7 mouse cellular contexts compared by ENCODE assay signal in genomic region chr4:134925206-134925605, GRCm38 (mm10). TPM values are rescaled to one million over a fixed set of nuclear protein-coding genes. Genes with fewer than 3 reads are reported as not detected.
A peak's percentile ranks its signal among the peaks of the same experiment; 100 is the strongest.
DNase-seq lines count a peak whose midpoint lies in the region; ATAC-seq and TF ChIP-seq lines count a peak whose summit lies in the region.

No protein-coding gene starts in this region.

- no peak for TF ChIP-seq RAD21 in MEL (IDR thresholded peaks at IDR 0.05; ENCODE audit: low read depth, low read length)

- no peak for TF ChIP-seq EP300 in MEL (IDR thresholded peaks at IDR 0.05; ENCODE audit: low read depth in 1 of 2, low read length in 2 of 2)

- no peak for TF ChIP-seq POLR2A in MEL (IDR thresholded peaks at IDR 0.05; ENCODE audit: control insufficient read depth in 1 of 2, insufficient read depth in 1 of 2, low read depth in 1 of 2, low read length in 2 of 2, poor library complexity in 1 of 2)

- H3K9ac ChIP-seq in MEL (ENCODE audit: control insufficient read depth, low read depth, low read length, poor library complexity, severe bottlenecking), result peak overlapping the region; percentile 95
- peak overlapping the region; percentile 77 for H3K9ac ChIP-seq in heart, embryonic 12.5 days

- H3K4me3 ChIP-seq in E14TG2a.4 (replicated peaks; ENCODE audit: low read length) (peak overlapping the region; percentile 94), MEL (ENCODE audit: control insufficient read depth in 1 of 2, insufficient read depth in 1 of 2, low read depth in 2 of 2, low read length in 2 of 2) (peak overlapping the region; percentile 60 to 70)
- H3K4me3 ChIP-seq in heart, embryonic 12.5 days, result peak overlapping the region; percentile 47

- no peak for TF ChIP-seq CTCF in E14TG2a.4 (conservative IDR thresholded peaks at IDR 0.05; ENCODE audit: low read length)
- TF ChIP-seq CTCF in MEL (IDR thresholded peaks at IDR 0.05 in 2 of 3, conservative IDR thresholded peaks at IDR 0.05 in 1 of 3; ENCODE audit: control insufficient read depth in 1 of 3, insufficient read depth in 1 of 3, low read depth in 2 of 3, low read length in 3 of 3, poor library complexity in 1 of 3, severe bottlenecking in 1 of 3), result no peak

- peak overlapping the region; percentile 88 for H3K4me2 ChIP-seq in heart, embryonic 12.5 days

- H3K4me1 ChIP-seq in E14TG2a.4 (replicated peaks; ENCODE audit: low read depth, low read length), result peaks cover 52% of the 10 kb centered on the region
- peaks cover 7 to 23% of the 10 kb centered on the region in 2 experiments for H3K4me1 ChIP-seq in MEL (ENCODE audit: control insufficient read depth in 1 of 2, insufficient read depth in 2 of 2, low read length in 2 of 2)
- peaks cover 22% of the 10 kb centered on the region for H3K4me1 ChIP-seq in heart, embryonic 12.5 days (replicated peaks)

- DNase-seq in MEL (ENCODE audit: low read depth, low spot score), result peak; percentile 32
- peak; percentile 38 to 72 for DNase-seq in kidney, postnatal 25 days
- DNase-seq in skeletal muscle tissue, adult 2 months (ENCODE audit: low read depth, low spot score), result peak; percentile 89
- no peak for DNase-seq in right cerebral cortex, adult 2 months (ENCODE audit: low spot score in 2 of 2)

- H3K36me3 ChIP-seq in E14TG2a.4 (ENCODE audit: insufficient read depth, low read length) (peaks cover 50% of the 10 kb centered on the region), MEL (ENCODE audit: control insufficient read depth in 1 of 2, insufficient read depth in 2 of 2, low read length in 2 of 2) (peaks cover 32 to 43% of the 10 kb centered on the region in 2 experiments)
- peaks cover 34% of the 10 kb centered on the region for H3K36me3 ChIP-seq in heart, embryonic 12.5 days

- peaks cover 30% of the 10 kb centered on the region for H3K79me2 ChIP-seq in MEL (ENCODE audit: control insufficient read depth, insufficient read depth, low read length, poor library complexity)

- WGBS in heart, embryonic 12.5 days, result 74% methylated on average over 8 of the region's 8 CpGs

- ATAC-seq in heart, embryonic 12.5 days (ENCODE audit: insufficient number of reproducible peaks, low FRiP score), result no peak
- no peak for ATAC-seq in cerebellum, adult (ENCODE audit: insufficient number of reproducible peaks, low FRiP score, low TSS enrichment)

- H3K27ac ChIP-seq in MEL (ENCODE audit: control insufficient read depth, low read depth, low read length), result peak overlapping the region; percentile 46; the same call in 1 of the 2 replicates
- H3K27ac ChIP-seq in heart, embryonic 12.5 days (ENCODE audit: poor library complexity, severe bottlenecking), result no peak overlapping the region

- H3K27me3 ChIP-seq in E14TG2a.4 (ENCODE audit: insufficient read depth, low read length) (no peaks in the 10 kb centered on the region), MEL (ENCODE audit: control insufficient read depth in 1 of 2, insufficient read depth in 2 of 2, low read length in 2 of 2) (no peaks in the 10 kb centered on the region)
- no peaks in the 10 kb centered on the region for H3K27me3 ChIP-seq in heart, embryonic 12.5 days (replicated peaks)

- H3K9me3 ChIP-seq in E14TG2a.4 (ENCODE audit: low read length) (no peaks in the 10 kb centered on the region), MEL (replicated peaks; ENCODE audit: insufficient read depth, low read length) (no peaks in the 10 kb centered on the region)
- H3K9me3 ChIP-seq in heart, embryonic 12.5 days (replicated peaks), result no peaks in the 10 kb centered on the region

TF ChIP-seq in MEL, 35 proteins besides CTCF, POLR2A, EP300 and RAD21:
- no peak for TF ChIP-seq MAZ (IDR thresholded peaks at IDR 0.05; ENCODE audit: low read depth, low read length)
- TF ChIP-seq CHD1 (IDR thresholded peaks at IDR 0.05; ENCODE audit: low read depth, low read length), result 0 out of 2 replicates have a peak, but pooled peaks have one; percentile 26

RNA-seq across cellular contexts. Expression of gene Rsrp1, which starts 1.8 kb away (rescaled TPM):
- total RNA-seq in MEL (2012; rRNA removed), result 58.1 and 59.5 TPM in 2 replicates
- polyA plus RNA-seq in MEL (2012; ENCODE audit: insufficient read depth in 1 of 2, insufficient read length in 2 of 2, low read depth in 1 of 2, low replicate concordance in 2 of 2, missing spikeins in 1 of 2), result 100 to 1,000 TPM in 1 of 2 experiments, not detected in 1; 110 TPM
- polyA plus RNA-seq in heart, embryonic 12.5 days (2016; fragmentation: Nextera tagmentation; extraction: Ambion mirVana), result 386 and 405 TPM in 2 replicates

RNA-seq across cellular contexts. Expression of gene Syf2, which starts 5.5 kb away (rescaled TPM):
- 94.1 and 103 TPM in 2 replicates for total RNA-seq in MEL (2012; rRNA removed)
- polyA plus RNA-seq in MEL (2012; ENCODE audit: insufficient read depth in 1 of 2, insufficient read length in 2 of 2, low read depth in 1 of 2, low replicate concordance in 2 of 2, missing spikeins in 1 of 2), result 100 to 1,000 TPM in 1 of 2 experiments, 10 to 100 TPM in 1; 94.6 to 165 TPM
- polyA plus RNA-seq in heart, embryonic 12.5 days (2016; fragmentation: Nextera tagmentation; extraction: Ambion mirVana), result 55.7 and 61.9 TPM in 2 replicates

RNA-seq across cellular contexts. Expression of gene Tmem50a, which starts 10.4 kb away (rescaled TPM):
- 58.5 and 64.7 TPM in 2 replicates for total RNA-seq in MEL (2012; rRNA removed)
- polyA plus RNA-seq in MEL (2012; ENCODE audit: insufficient read depth in 1 of 2, insufficient read length in 2 of 2, low read depth in 1 of 2, low replicate concordance in 2 of 2, missing spikeins in 1 of 2), result 100 to 1,000 TPM in 1 of 2 experiments, not detected in 1; 115 TPM
- polyA plus RNA-seq in heart, embryonic 12.5 days (2016; fragmentation: Nextera tagmentation; extraction: Ambion mirVana), result 140 and 145 TPM in 2 replicates

Comparison
In these comparisons a context has a peak if more than half of its experiments do, and no peak if none do; other contexts are left out.
1. DNase-seq: peak in MEL (single experiment), kidney, postnatal 25 days (2 of 2) and skeletal muscle tissue, adult 2 months (single experiment); none in right cerebral cortex, adult 2 months (0 of 2).
2. Peak in every context shown above with its lines, with median percentiles within 50 percentile points of each other: H3K4me3 ChIP-seq.